Mouse (Mus musculus) embryonic fibroblast, embryonic 13.5 days (primary cell): Measurements from ENCODE around the gene Gm42715.

Experiments used
- CTCF ChIP-seq: IDR thresholded peaks from 2 replicates; pipeline ENCODE4 v1.5.1; 2011; ENCODE audit warnings: mild to moderate bottlenecking, control low read depth, low read length, moderate library complexity, borderline replicate concordance; ENCODE audit not compliant: insufficient read depth
- POLR2A ChIP-seq: IDR thresholded peaks from 2 replicates; pipeline ENCODE4 v1.6.1; 2011; ENCODE audit warnings: low read depth, mild to moderate bottlenecking, control low read depth, low read length, moderate library complexity

DNA sequence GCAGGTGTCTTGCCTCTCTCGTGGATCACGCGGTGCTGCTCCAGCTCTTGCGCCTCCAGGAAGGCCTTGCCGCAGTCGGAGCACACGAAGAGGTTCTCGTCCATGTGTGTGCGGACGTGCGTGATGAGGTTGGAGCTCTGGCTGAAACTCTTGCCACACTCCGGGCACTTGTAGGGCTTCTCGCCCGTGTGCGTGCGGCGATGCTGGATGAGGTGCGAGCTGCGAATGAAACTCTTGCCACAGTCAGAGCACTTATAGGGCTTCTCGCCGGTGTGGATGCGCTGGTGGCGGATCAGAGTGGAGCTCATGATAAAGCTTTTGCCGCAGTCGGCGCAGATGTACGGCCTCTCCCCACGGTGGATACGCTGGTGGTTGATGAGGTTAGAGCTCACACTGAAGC lies 91.6 kb downstream of the Gm42715 start:
- TF ChIP-seq POLR2A, result no peak
- TF ChIP-seq CTCF, result no peak
